Mouse (Mus musculus) ES-E14 (cell line): ENCODE measurements around the gene Ttc34.

Experiments
- HCFC1 ChIP-seq: IDR thresholded peaks from 2 replicates; pipeline ENCODE4 v1.6.1; 2012; ENCODE audit warnings: low read length, inconsistent platforms, borderline replicate concordance; ENCODE audit not compliant: insufficient read depth
- ZC3H11A ChIP-seq: IDR thresholded peaks from 2 replicates; pipeline ENCODE4 v1.6.1; 2012; ENCODE audit warnings: low read depth, mild to moderate bottlenecking, inconsistent platforms, low read length, borderline replicate concordance
- ZNF384 ChIP-seq: IDR thresholded peaks from 2 replicates; pipeline ENCODE4 v1.6.1; 2012; ENCODE audit warnings: low read depth, low read length, inconsistent platforms

DNA sequence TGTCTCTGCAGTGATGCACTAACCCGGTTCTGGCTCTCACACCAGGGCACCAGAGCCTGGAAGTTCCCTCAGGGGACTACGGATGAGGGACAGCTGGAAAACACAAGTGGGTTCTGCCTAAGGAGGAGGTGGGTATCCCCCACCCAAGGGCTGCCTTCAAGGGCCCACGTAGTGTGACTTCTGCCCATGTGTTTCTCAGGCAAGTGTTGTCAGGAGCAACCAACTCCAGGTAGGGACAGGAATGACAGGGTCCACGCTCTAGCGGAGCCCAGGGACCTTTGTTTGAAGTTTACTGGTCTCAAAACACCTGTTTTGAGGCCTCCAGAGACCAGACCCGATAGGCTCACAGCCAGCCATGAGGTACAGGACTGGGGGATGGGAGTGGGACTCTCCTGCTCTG is 35.9 kb downstream of the Ttc34 start:
- TF ChIP-seq HCFC1 (no peak), ZNF384 (no peak), ZC3H11A (no peak)
